ENCODE assay signal across 16 mouse cellular contexts in the genomic region with DNA sequence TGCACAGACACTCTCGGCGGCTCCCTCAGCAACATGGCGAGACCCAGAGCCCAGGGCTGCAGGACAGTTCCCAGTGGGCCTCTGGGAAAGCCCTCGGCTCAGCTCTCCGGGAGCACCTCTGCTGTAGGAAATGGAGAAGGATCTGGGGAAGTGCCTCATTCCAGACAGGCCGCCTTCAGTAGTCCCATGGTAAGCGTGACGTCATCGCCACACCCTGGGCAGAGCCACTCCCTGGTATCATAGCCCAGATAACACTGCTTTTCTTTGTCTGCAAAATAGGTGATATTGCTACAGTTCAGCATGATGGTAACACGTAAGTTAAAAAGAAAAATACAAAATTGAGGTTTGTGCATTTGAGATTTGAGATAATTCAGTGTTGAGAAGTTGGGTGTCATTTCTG.
"Had no signal": no experiment of that assay in that cellular context is flagged by ENCODE, and none has a peak within 500 bp of the region (broad histone marks: within the 10 kb centered on the region; RNA-seq: fewer than 3 reads in every experiment).

No protein-coding gene starts in this region.

- H3K36me3 ChIP-seq: intestine, embryonic 15.5 days; midbrain, embryonic 12.5 days; neural tube, embryonic 13.5 days; stomach, embryonic 15.5 days had no signal

- H3K9me3 ChIP-seq: intestine, embryonic 15.5 days; limb, embryonic 10.5 days; megakaryocyte, embryonic 14.5 days; midbrain, embryonic 12.5 days; neural tube, embryonic 13.5 days; stomach, embryonic 15.5 days had no signal

- H3K4me2 ChIP-seq: intestine, embryonic 15.5 days; midbrain, embryonic 12.5 days; neural tube, embryonic 13.5 days; stomach, embryonic 15.5 days had no signal

- H3K4me3 ChIP-seq: intestine, embryonic 15.5 days; left cerebral cortex, adult 2 months; limb, embryonic 10.5 days; megakaryocyte, embryonic 14.5 days; midbrain, embryonic 12.5 days; neural tube, embryonic 13.5 days; stomach, embryonic 15.5 days had no signal

- ATAC-seq: intestine, embryonic 15.5 days; midbrain, embryonic 16.5 days had no signal

- H3K9ac ChIP-seq: intestine, embryonic 15.5 days; midbrain, embryonic 12.5 days; neural tube, embryonic 13.5 days; stomach, embryonic 15.5 days had no signal

- H3K4me1 ChIP-seq: intestine, embryonic 15.5 days; limb, embryonic 10.5 days; midbrain, embryonic 12.5 days; neural tube, embryonic 13.5 days; stomach, embryonic 15.5 days had no signal

- DNase-seq: kidney, adult 18-20 months; kidney, postnatal 14 days; lung, adult 2 months; lung, postnatal 10 days; lung, postnatal 4 days; retina, postnatal 1 day; right cerebral cortex, postnatal 4 days; thymus, postnatal 36 days had no signal

- H3K27ac ChIP-seq: intestine, embryonic 15.5 days; left cerebral cortex, adult 2 months; limb, embryonic 10.5 days; midbrain, embryonic 12.5 days; neural tube, embryonic 13.5 days; stomach, embryonic 15.5 days had no signal

- H3K27me3 ChIP-seq: intestine, embryonic 15.5 days; megakaryocyte, embryonic 14.5 days; midbrain, embryonic 12.5 days; neural tube, embryonic 13.5 days; stomach, embryonic 15.5 days had no signal
